Mouse (Mus musculus) heart, postnatal 0 days (tissue): ENCODE results near the gene Dennd2a.

Experiments
- CTCF ChIP-seq: IDR thresholded peaks from 2 replicates; pipeline ENCODE4 v1.5.1; 2016; ENCODE audit warnings: antibody characterized with exemption, control low read depth, low read depth
- EP300 ChIP-seq: IDR thresholded peaks from 2 replicates; pipeline ENCODE4 v1.6.1; 2016; ENCODE audit warnings: antibody characterized with exemption, low read depth

DNA sequence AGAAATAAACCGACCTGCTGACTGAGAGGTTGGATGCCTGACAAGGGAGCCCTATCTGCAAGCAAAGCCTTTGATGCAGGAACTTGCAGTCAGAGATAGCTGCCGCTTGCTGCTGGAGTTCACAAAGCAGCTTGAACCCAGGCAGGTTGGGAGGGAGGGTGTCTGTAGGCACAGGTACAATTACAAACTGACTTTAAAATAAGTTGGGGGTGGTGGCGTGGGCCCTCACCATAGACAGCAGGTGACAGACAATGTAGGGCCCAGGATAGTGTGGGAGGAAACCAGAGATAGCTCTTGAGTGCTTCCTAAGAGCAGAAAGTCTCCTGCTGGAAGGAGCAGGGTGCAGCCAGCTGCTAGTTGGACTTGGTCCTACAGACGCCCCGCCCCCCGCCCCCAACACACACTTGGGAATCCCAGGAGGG is 134.5 kb downstream of the Dennd2a start:
- TF ChIP-seq CTCF = no peak
- no peak for TF ChIP-seq EP300
